Mouse (Mus musculus): ENCODE data around the gene Adgrl4. TPM values are rescaled to one million over a fixed set of nuclear protein-coding genes. Genes with fewer than 3 reads are reported as not detected.

The Adgrl4 gene
- total RNA-seq, 1 experiment, result 0.80 TPM

- H3K36me3 ChIP-seq (ENCODE audit: control insufficient read depth, insufficient read depth, low read length, poor library complexity, severe bottlenecking), result no peaks in the 10 kb centered on the region
- H3K4me3 ChIP-seq (ENCODE audit: insufficient read depth in 1 of 2, low read depth in 1 of 2, low read length in 2 of 2, poor library complexity in 1 of 2, severe bottlenecking in 1 of 2), result no peak overlapping the region
- H3K27ac ChIP-seq (ENCODE audit: insufficient read depth, low read depth, low read length, poor library complexity, severe bottlenecking), result no peak overlapping the region
- H3K9ac ChIP-seq (ENCODE audit: insufficient read depth, low read depth, low read length, poor library complexity, severe bottlenecking), result no peak overlapping the region
- no peak for TF ChIP-seq HCFC1 (IDR thresholded peaks at IDR 0.05; ENCODE audit: borderline replicate concordance, insufficient read depth, low read length)
- in situ Hi-C loops (cut with MboI; ENCODE audit: low sequenced_read_pairs in 2 of 2, unreplicated experiment in 2 of 2), result no loop called here
- H3K9me3 ChIP-seq (ENCODE audit: control insufficient read depth, insufficient read depth, low read depth, low read length), result no peaks in the 10 kb centered on the region
- no peaks in the 10 kb centered on the region for H3K4me1 ChIP-seq (ENCODE audit: control insufficient read depth in 2 of 2, insufficient read depth in 2 of 2, low read length in 2 of 2, poor library complexity in 1 of 2)
- no peak for DNase-seq (ENCODE audit: low read depth, low spot score)
Observed at GRCm38 (mm10) chr3:151439976-151440375, 2.3 kb downstream of the Adgrl4 start.

GRCm38 (mm10) chr3:151442026-151442425 lies 4.3 kb downstream of the Adgrl4 start:
- Histone ChIP-seq H3K36me3 (ENCODE audit: control insufficient read depth, insufficient read depth, low read length, poor library complexity, severe bottlenecking) (no peaks in the 10 kb centered on the region), H3K9me3 (ENCODE audit: control insufficient read depth, insufficient read depth, low read depth, low read length) (no peaks in the 10 kb centered on the region), H3K27ac (ENCODE audit: insufficient read depth, low read depth, low read length, poor library complexity, severe bottlenecking) (no peak overlapping the region), H3K4me1 (ENCODE audit: control insufficient read depth in 2 of 2, insufficient read depth in 2 of 2, low read length in 2 of 2, poor library complexity in 1 of 2) (no peaks in the 10 kb centered on the region), H3K4me3 (ENCODE audit: insufficient read depth in 1 of 2, low read depth in 1 of 2, low read length in 2 of 2, poor library complexity in 1 of 2, severe bottlenecking in 1 of 2) (no peak overlapping the region), H3K9ac (ENCODE audit: insufficient read depth, low read depth, low read length, poor library complexity, severe bottlenecking) (no peak overlapping the region)
- in situ Hi-C loops (cut with MboI; ENCODE audit: low sequenced_read_pairs in 2 of 2, unreplicated experiment in 2 of 2), result no loop called here
- TF ChIP-seq CHD2 (IDR thresholded peaks at IDR 0.05; ENCODE audit: low read depth, low read length), result no peak
- TF ChIP-seq HCFC1 (IDR thresholded peaks at IDR 0.05; ENCODE audit: borderline replicate concordance, insufficient read depth, low read length), result no peak
- TF ChIP-seq MAFK (IDR thresholded peaks at IDR 0.05; ENCODE audit: insufficient read depth, low read depth, low read length), result no peak
- no peak for TF ChIP-seq ZNF384 (IDR thresholded peaks at IDR 0.05; ENCODE audit: low read depth, low read length)
- no peak for TF ChIP-seq ZC3H11A (IDR thresholded peaks at IDR 0.05; ENCODE audit: borderline replicate concordance, low read depth, low read length)
- DNase-seq (ENCODE audit: low read depth, low spot score), result no peak

- DNase-seq (ENCODE audit: low read depth, low spot score), result no peak
- H3K9ac ChIP-seq (ENCODE audit: insufficient read depth, low read depth, low read length, poor library complexity, severe bottlenecking), result no peak overlapping the region
- H3K36me3 ChIP-seq (ENCODE audit: control insufficient read depth, insufficient read depth, low read length, poor library complexity, severe bottlenecking), result no peaks in the 10 kb centered on the region
- TF ChIP-seq HCFC1 (IDR thresholded peaks at IDR 0.05; ENCODE audit: borderline replicate concordance, insufficient read depth, low read length) (no peak), ZNF384 (IDR thresholded peaks at IDR 0.05; ENCODE audit: low read depth, low read length) (no peak), ZC3H11A (IDR thresholded peaks at IDR 0.05; ENCODE audit: borderline replicate concordance, low read depth, low read length) (no peak), MAFK (IDR thresholded peaks at IDR 0.05; ENCODE audit: insufficient read depth, low read depth, low read length) (no peak), CHD2 (IDR thresholded peaks at IDR 0.05; ENCODE audit: low read depth, low read length) (no peak)
- no peak overlapping the region for H3K4me3 ChIP-seq (ENCODE audit: insufficient read depth in 1 of 2, low read depth in 1 of 2, low read length in 2 of 2, poor library complexity in 1 of 2, severe bottlenecking in 1 of 2)
- in situ Hi-C loops (cut with MboI; ENCODE audit: low sequenced_read_pairs in 2 of 2, unreplicated experiment in 2 of 2), result no loop called here
- H3K4me1 ChIP-seq (ENCODE audit: control insufficient read depth in 2 of 2, insufficient read depth in 2 of 2, low read length in 2 of 2, poor library complexity in 1 of 2), result no peaks in the 10 kb centered on the region
- no peaks in the 10 kb centered on the region for H3K9me3 ChIP-seq (ENCODE audit: control insufficient read depth, insufficient read depth, low read depth, low read length)
- H3K27ac ChIP-seq (ENCODE audit: insufficient read depth, low read depth, low read length, poor library complexity, severe bottlenecking), result no peak overlapping the region
Observed at GRCm38 (mm10) chr3:151443486-151443885, 5.8 kb downstream of the Adgrl4 start.

GRCm38 (mm10) chr3:151444284-151444683 lies 6.6 kb downstream of the Adgrl4 start:
- in situ Hi-C loops (cut with MboI; ENCODE audit: low sequenced_read_pairs in 2 of 2, unreplicated experiment in 2 of 2), result no loop called here
- TF ChIP-seq MAFK (IDR thresholded peaks at IDR 0.05; ENCODE audit: insufficient read depth, low read depth, low read length) (no peak), ZC3H11A (IDR thresholded peaks at IDR 0.05; ENCODE audit: borderline replicate concordance, low read depth, low read length) (no peak), HCFC1 (IDR thresholded peaks at IDR 0.05; ENCODE audit: borderline replicate concordance, insufficient read depth, low read length) (no peak), ZNF384 (IDR thresholded peaks at IDR 0.05; ENCODE audit: low read depth, low read length) (no peak), CHD2 (IDR thresholded peaks at IDR 0.05; ENCODE audit: low read depth, low read length) (no peak)
- no peak overlapping the region for H3K4me3 ChIP-seq (ENCODE audit: insufficient read depth in 1 of 2, low read depth in 1 of 2, low read length in 2 of 2, poor library complexity in 1 of 2, severe bottlenecking in 1 of 2)

GRCm38 (mm10) chr3:151445936-151446335 lies 8.2 kb downstream of the Adgrl4 start:
- Histone ChIP-seq H3K4me1 (ENCODE audit: control insufficient read depth in 2 of 2, insufficient read depth in 2 of 2, low read length in 2 of 2, poor library complexity in 1 of 2) (no peaks in the 10 kb centered on the region), H3K9ac (ENCODE audit: insufficient read depth, low read depth, low read length, poor library complexity, severe bottlenecking) (no peak overlapping the region), H3K4me3 (ENCODE audit: insufficient read depth in 1 of 2, low read depth in 1 of 2, low read length in 2 of 2, poor library complexity in 1 of 2, severe bottlenecking in 1 of 2) (no peak overlapping the region), H3K9me3 (ENCODE audit: control insufficient read depth, insufficient read depth, low read depth, low read length) (no peaks in the 10 kb centered on the region), H3K27ac (ENCODE audit: insufficient read depth, low read depth, low read length, poor library complexity, severe bottlenecking) (no peak overlapping the region), H3K36me3 (ENCODE audit: control insufficient read depth, insufficient read depth, low read length, poor library complexity, severe bottlenecking) (no peaks in the 10 kb centered on the region)
- in situ Hi-C loops (cut with MboI; ENCODE audit: low sequenced_read_pairs in 2 of 2, unreplicated experiment in 2 of 2), result no loop called here
- DNase-seq (ENCODE audit: low read depth, low spot score), result no peak
- no peak for TF ChIP-seq ZNF384 (IDR thresholded peaks at IDR 0.05; ENCODE audit: low read depth, low read length)
- no peak for TF ChIP-seq ZC3H11A (IDR thresholded peaks at IDR 0.05; ENCODE audit: borderline replicate concordance, low read depth, low read length)
- no peak for TF ChIP-seq HCFC1 (IDR thresholded peaks at IDR 0.05; ENCODE audit: borderline replicate concordance, insufficient read depth, low read length)
- no peak for TF ChIP-seq CHD2 (IDR thresholded peaks at IDR 0.05; ENCODE audit: low read depth, low read length)
- no peak for TF ChIP-seq MAFK (IDR thresholded peaks at IDR 0.05; ENCODE audit: insufficient read depth, low read depth, low read length)

More at GRCm38 (mm10) chr3:151444284-151444683, 6.6 kb downstream of the Adgrl4 start:
- no peak overlapping the region for H3K27ac ChIP-seq (ENCODE audit: insufficient read depth, low read depth, low read length, poor library complexity, severe bottlenecking)
- H3K9ac ChIP-seq (ENCODE audit: insufficient read depth, low read depth, low read length, poor library complexity, severe bottlenecking), result no peak overlapping the region
- no peaks in the 10 kb centered on the region for H3K9me3 ChIP-seq (ENCODE audit: control insufficient read depth, insufficient read depth, low read depth, low read length)
- H3K4me1 ChIP-seq (ENCODE audit: control insufficient read depth in 2 of 2, insufficient read depth in 2 of 2, low read length in 2 of 2, poor library complexity in 1 of 2), result no peaks in the 10 kb centered on the region
- no peak for DNase-seq (ENCODE audit: low read depth, low spot score)
- H3K36me3 ChIP-seq (ENCODE audit: control insufficient read depth, insufficient read depth, low read length, poor library complexity, severe bottlenecking), result no peaks in the 10 kb centered on the region
